Mouse (Mus musculus) myocyte (in vitro differentiated cells): Measurements from ENCODE around the gene Crybg1.

Source experiments
- CEBPB ChIP-seq: IDR thresholded peaks from 2 replicates; pipeline ENCODE4 v1.6.1; 2011; ENCODE audit warnings: mild to moderate bottlenecking, moderate library complexity; ENCODE audit not compliant: poor library complexity, insufficient read depth, severe bottlenecking
- E2F4 ChIP-seq: IDR thresholded peaks from one replicate; pipeline ENCODE4 v1.6.1; 2011; ENCODE audit warnings: mild to moderate bottlenecking, control low read depth, moderate library complexity; ENCODE audit not compliant: insufficient read depth
- MAX ChIP-seq: IDR thresholded peaks from one replicate; pipeline ENCODE4 v1.6.1; 2011; ENCODE audit warnings: low read depth, mild to moderate bottlenecking, control low read depth
- MYOG ChIP-seq, 3 experiments: IDR thresholded peaks; one replicate each; pipeline ENCODE4 v1.6.1; 2011; ENCODE audit warnings: control low read depth in 2 of 3, low read depth in 2 of 3, mild to moderate bottlenecking in 2 of 3; ENCODE audit not compliant: insufficient read length in 2 of 3, control insufficient read depth in 1 of 3, insufficient read depth in 1 of 3
- POLR2A ChIP-seq: IDR thresholded peaks from one replicate; pipeline ENCODE4 v1.6.1; 2011; ENCODE audit warnings: low read depth, mild to moderate bottlenecking, control low read depth, moderate library complexity; ENCODE audit not compliant: insufficient read length
- POLR2AphosphoS2 ChIP-seq: IDR thresholded peaks from one replicate; pipeline ENCODE4 v1.6.1; 2011; ENCODE audit warnings: low read depth, control low read depth; ENCODE audit not compliant: insufficient read length
- REST ChIP-seq: IDR thresholded peaks from one replicate; pipeline ENCODE4 v1.6.1; 2011; ENCODE audit warnings: mild to moderate bottlenecking, control low read depth, moderate library complexity; ENCODE audit not compliant: insufficient read depth, insufficient read length
- TCF12 ChIP-seq: IDR thresholded peaks from one replicate; pipeline ENCODE4 v1.6.1; 2011; ENCODE audit warnings: mild to moderate bottlenecking, control low read depth; ENCODE audit not compliant: poor library complexity, insufficient read depth, severe bottlenecking

DNA sequence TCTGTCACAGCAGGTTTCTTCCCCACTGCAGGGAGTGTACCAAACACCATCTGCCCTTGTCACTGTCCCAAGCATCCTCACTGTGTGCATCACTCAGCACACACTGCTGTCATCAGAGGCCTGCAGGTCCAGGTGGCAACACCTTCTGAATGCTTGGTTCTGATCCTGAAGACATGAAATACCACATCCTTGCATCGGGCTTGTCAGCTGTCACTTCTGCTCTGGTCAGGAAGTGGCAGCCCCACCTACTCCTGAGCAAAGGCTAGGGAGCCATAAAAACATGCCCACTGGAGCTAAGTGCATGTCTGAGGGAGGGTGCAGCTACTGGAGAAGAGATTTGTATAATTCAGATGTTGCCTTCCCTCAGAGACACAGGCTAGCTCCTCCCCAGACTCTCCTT lies 168.6 kb downstream of the Crybg1 start:
- TF ChIP-seq E2F4: no peak
- no peak for TF ChIP-seq MAX
- TF ChIP-seq POLR2A: no peak
- TF ChIP-seq REST: no peak
- TF ChIP-seq MYOG (IDR thresholded peaks at IDR 0.05; ENCODE audit: control insufficient read depth in 1 of 3, insufficient read depth in 1 of 3, insufficient read length in 2 of 3, low read depth in 2 of 3): no peak
- no peak for TF ChIP-seq POLR2AphosphoS2
- no peak for TF ChIP-seq TCF12
- no peak for TF ChIP-seq CEBPB
